Mouse (Mus musculus) embryonic fibroblast, embryonic 13.5 days (primary cell): Measurements from ENCODE around the gene Icmt. TPM values are rescaled to one million over a fixed set of nuclear protein-coding genes. Genes with fewer than 3 reads are reported as not detected.

ENCODE experiments used
- H3K27ac ChIP-seq: 2 replicates; pipeline ENCODE4 v1.5.1; 2012; ENCODE audit warnings: low read length, control low read depth, inconsistent platforms; ENCODE audit not compliant: insufficient read depth
- H3K4me1 ChIP-seq: 2 replicates; pipeline ENCODE4 v1.6.1; 2011; ENCODE audit warnings: low read length; ENCODE audit not compliant: control insufficient read depth, insufficient read depth
- H3K4me3 ChIP-seq: 2 replicates; pipeline ENCODE4 v1.5.1; 2011; ENCODE audit warnings: mild to moderate bottlenecking, control low read depth, low read length; ENCODE audit not compliant: insufficient read depth
- CTCF ChIP-seq: IDR thresholded peaks from 2 replicates; pipeline ENCODE4 v1.5.1; 2011; ENCODE audit warnings: mild to moderate bottlenecking, control low read depth, low read length, moderate library complexity, borderline replicate concordance; ENCODE audit not compliant: insufficient read depth
- POLR2A ChIP-seq: IDR thresholded peaks from 2 replicates; pipeline ENCODE4 v1.6.1; 2011; ENCODE audit warnings: low read depth, mild to moderate bottlenecking, control low read depth, low read length, moderate library complexity
- polyA plus RNA-seq: library from polyadenylated mRNA; stranded (reverse); fragments of >200 nt; gene quantifications from 2 replicates; pipeline ENCODE4 v1.2.4, GENCODE M21; 2011; ENCODE audit warnings: low read depth; ENCODE audit not compliant: missing spikeins, insufficient read length

Gene Icmt
- polyA plus RNA-seq, 1 experiment = 34.2 TPM

GRCm38 (mm10) chr4:152313934-152314333 lies 16.9 kb downstream of the Icmt start:
- no peak overlapping the region for H3K27ac ChIP-seq
- H3K4me3 ChIP-seq = no peak overlapping the region
- TF ChIP-seq CTCF (no peak), POLR2A (no peak)
- H3K4me1 ChIP-seq = no peaks in the 10 kb centered on the region

DNA sequence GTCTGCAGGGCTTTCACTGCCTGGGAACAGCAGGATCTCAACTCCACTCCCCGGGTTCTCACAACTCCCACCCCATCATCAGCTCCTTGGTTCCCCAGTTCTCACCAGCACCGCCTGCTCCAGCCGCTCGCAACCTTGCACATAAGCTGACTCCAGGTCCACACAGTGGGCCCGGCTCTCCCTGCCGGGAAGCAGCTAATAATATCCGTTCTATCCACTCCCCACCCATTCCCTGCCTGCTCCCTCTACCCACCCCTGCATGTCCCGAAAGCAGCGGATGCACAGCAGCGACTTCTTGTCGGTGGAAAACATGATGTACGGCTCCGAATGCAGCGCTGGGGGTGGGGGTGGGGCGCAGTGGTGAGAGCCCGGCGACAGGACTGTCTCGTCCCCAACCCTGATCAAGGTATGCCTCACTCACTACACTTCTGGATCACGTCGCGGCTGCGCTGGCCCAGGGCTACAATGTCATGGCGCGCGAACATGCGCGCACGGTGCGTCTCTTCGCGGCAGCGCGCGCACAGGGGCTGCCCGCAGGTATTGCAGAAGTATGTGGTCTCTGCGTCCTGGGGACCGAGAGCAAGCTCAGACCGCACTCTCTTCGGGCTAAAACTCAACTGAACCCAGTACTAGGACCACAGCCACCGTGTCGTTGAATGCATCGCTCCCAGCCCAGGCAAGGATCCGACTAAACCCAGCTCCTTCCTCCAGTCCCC lies 18.6 kb downstream of the Icmt start:
- H3K27ac ChIP-seq = no peak overlapping the region
- TF ChIP-seq POLR2A (no peak), CTCF (no peak)
- H3K4me3 ChIP-seq = no peak overlapping the region
- H3K4me1 ChIP-seq = no peaks in the 10 kb centered on the region

DNA sequence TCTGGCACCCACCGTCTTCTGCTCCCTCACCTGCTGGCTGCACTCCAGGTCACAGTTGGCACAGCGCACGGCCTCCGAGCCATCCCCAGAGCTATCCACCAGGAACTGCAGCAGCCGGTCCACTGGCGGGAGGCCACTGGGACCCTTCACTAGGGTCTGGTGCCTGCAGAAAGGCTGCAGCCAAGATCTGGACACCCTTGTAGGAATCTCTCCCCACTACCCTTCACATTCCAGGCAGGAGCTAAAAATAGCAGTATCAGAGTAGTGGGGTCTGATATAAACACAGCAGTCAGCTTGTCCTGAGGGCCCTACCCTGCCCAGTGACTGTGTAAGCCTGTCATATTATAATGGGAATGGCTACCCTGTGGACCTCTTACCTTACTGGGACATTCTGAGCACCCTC lies 20.6 kb downstream of the Icmt start:
- TF ChIP-seq POLR2A (no peak), CTCF (no peak)
- Histone ChIP-seq H3K4me1 (no peaks in the 10 kb centered on the region), H3K4me3 (no peak overlapping the region)

GRCm38 (mm10) chr4:152318517-152319234 lies 21.6 kb downstream of the Icmt start, which contains the start of gene Rnf207:
Rnf207 (minus strand) TSS chr4:152318993.
- TF ChIP-seq POLR2A (peak; percentile 67), CTCF (peak; percentile 31; the same call in 1 of the 2 replicates)
- 0 out of 2 replicates have a peak within 1 kb of the TSS, but pooled peaks have one; percentile 1 for H3K4me3 ChIP-seq
- H3K27ac ChIP-seq = peak within 1 kb of the TSS; percentile 11; the same call in 1 of the 2 replicates

More for the DNA sequence above, 20.6 kb downstream of the Icmt start:
- H3K27ac ChIP-seq = no peak overlapping the region

DNA sequence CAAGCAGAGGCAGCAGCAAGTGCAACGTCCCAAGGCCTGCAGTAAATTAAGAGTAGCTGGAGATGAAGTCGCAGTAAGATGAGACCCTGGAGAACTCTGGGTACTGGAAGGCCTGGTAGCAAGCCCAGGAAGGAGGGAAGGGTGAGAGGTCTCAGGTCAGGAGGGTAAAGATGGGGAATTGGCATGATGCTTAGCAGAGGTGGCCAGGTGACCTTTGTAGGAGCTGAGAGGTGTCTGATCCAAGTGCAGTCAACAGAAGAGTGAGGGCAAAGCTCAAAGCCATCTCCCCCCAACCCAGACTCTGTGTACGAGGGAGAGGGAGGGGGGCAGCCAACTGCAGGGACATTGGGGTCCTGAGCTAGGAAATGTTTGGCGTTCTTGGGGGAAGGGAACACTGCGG lies 24.4 kb downstream of the Icmt start:
- Histone ChIP-seq H3K27ac (no peak overlapping the region), H3K4me3 (no peak overlapping the region), H3K4me1 (0 out of 2 replicates have a peak, but pooled peaks cover 2% of the 10 kb centered on the region)
- TF ChIP-seq CTCF (no peak), POLR2A (no peak)

More at GRCm38 (mm10) chr4:152318517-152319234, 21.6 kb downstream of the Icmt start, which contains the start of gene Rnf207:
- H3K4me1 ChIP-seq = no peaks in the 10 kb centered on the region

GRCm38 (mm10) chr4:152324641-152325562 lies 27.9 kb downstream of the Icmt start:
- no peak for TF ChIP-seq CTCF
- no peak for TF ChIP-seq POLR2A
- Histone ChIP-seq H3K4me3 (peak overlapping the region; percentile 35), H3K4me1 (0 out of 2 replicates have a peak, but pooled peaks cover 2% of the 10 kb centered on the region), H3K27ac (peak overlapping the region; percentile 19; the same call in 1 of the 2 replicates)

- no peak for TF ChIP-seq CTCF
- TF ChIP-seq POLR2A = peak; percentile 92
- H3K4me1 ChIP-seq = 0 out of 2 replicates have a peak, but pooled peaks cover 2% of the 10 kb centered on the region
- peak within 1 kb of the TSS; percentile 100 for H3K4me3 ChIP-seq
- H3K27ac ChIP-seq = peak within 1 kb of the TSS; percentile 19
Measured at GRCm38 (mm10) chr4:152325574-152326411, 28.8 kb downstream of the Icmt start, which contains the start of gene Rpl22. Rpl22 (plus strand) TSS chr4:152325742.

DNA sequence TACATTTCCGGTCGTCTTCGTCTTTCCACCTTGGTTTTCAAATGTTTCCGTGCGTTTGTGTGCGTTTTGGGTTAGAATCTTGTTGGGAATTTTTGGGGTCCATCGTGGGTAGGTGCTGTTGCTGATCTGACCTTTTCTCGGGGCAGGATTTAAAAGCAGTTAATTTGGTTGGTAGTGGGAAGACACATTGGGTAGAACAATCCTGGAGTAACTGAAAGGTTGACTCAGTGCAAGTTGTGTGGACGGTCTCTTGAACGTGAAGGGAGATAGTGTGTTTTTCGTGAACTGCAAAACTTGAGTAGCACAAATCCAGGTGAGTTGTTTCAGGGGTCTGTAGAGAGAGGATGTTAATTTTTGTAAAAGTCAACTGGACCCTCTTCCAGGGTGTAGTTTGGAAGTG lies 29.5 kb downstream of the Icmt start:
- Histone ChIP-seq H3K4me3 (peak overlapping the region; percentile 100), H3K27ac (no peak overlapping the region), H3K4me1 (0 out of 2 replicates have a peak, but pooled peaks cover 2% of the 10 kb centered on the region)
- no peak for TF ChIP-seq CTCF
- no peak for TF ChIP-seq POLR2A

DNA sequence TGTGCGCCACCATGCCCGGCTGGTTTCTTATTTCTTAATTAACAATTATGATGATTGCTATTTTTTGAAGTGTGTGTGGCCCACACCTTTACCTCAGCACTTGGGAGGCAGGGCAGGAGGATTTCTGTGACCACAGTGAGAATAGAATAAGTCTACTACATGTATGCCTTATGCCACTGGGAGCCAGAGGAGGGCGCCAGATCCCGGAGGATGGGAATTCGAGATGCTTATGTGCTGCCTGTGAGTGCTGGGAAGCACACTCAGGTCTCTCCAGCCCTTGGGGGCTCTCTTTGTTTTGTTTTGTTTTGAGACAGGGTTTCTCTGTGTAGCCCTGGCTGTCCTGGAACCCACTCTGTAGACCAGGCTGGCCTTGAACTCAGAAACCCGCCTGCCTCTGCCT lies 31.7 kb downstream of the Icmt start:
- Histone ChIP-seq H3K4me3 (no peak overlapping the region), H3K27ac (no peak overlapping the region), H3K4me1 (0 out of 2 replicates have a peak, but pooled peaks cover 2% of the 10 kb centered on the region)
- TF ChIP-seq CTCF (peak; percentile 33; the same call in 1 of the 2 replicates), POLR2A (no peak)
